Mouse (Mus musculus): Measurements from ENCODE around the gene Grik4.

- TF ChIP-seq CTCF (IDR thresholded peaks at IDR 0.05; ENCODE audit: borderline replicate concordance, insufficient read depth, low read length) (no peak), POLR2A (IDR thresholded peaks at IDR 0.05; ENCODE audit: low read depth, low read length) (no peak)
Measured at GRCm38 (mm10) chr9:42673385-42674016, 270.8 kb downstream of the Grik4 start.

Data from embryonic fibroblast, embryonic 13.5 days (primary cell).